Mouse (Mus musculus): Measurements from ENCODE around the gene 3110082I17Rik. TPM values are rescaled to one million over a fixed set of nuclear protein-coding genes. Genes with fewer than 3 reads are reported as not detected.
A peak's percentile ranks its signal among the peaks of the same experiment; 100 is the strongest.

Gene 3110082I17Rik
- total and polyA plus RNA-seq, 2 experiments from 2014 or later = 11.9 to 19.4 TPM

DNA sequence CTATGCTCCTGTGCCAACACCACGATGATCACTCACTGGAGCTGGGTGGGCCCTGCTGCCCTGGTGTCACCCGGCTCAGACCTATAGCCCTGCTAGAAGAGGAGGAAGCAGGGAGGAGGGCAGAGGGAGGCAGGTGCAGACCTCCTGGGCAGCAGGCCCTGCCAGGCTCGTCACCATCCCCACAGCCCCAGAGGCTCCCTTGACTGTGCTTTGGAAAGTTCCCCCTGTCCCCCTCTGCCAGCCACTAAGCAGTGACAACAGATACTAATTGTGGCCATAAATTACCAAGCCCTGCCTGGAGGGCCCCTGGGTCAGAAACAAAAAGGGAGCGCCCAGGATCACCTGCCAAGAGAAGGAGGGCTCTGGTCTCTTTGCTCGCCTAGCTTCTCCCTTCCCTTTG, 33.4 kb upstream of the 3110082I17Rik start:
- Histone ChIP-seq H3K4me1 (ENCODE audit: insufficient read depth) (no peaks in the 10 kb centered on the region), H3K4me2 (ENCODE audit: low read depth) (no peak overlapping the region), H3K9ac (no peak overlapping the region), H3K27me3 (ENCODE audit: insufficient read depth, low read length) (no peaks in the 10 kb centered on the region), H3K36me3 (ENCODE audit: insufficient read depth) (no peaks in the 10 kb centered on the region), H3K27ac (ENCODE audit: low read depth, low read length) (no peak overlapping the region), H3K4me3 (ENCODE audit: low read depth, low read length) (no peak overlapping the region), H3K9me3 (ENCODE audit: low read length) (no peaks in the 10 kb centered on the region)
- DNase-seq (no peak), ATAC-seq (no peak)
- TF ChIP-seq CTCF (IDR thresholded peaks at IDR 0.05; ENCODE audit: low read depth) = no peak
- WGBS = 61% methylated on average over 5 of the region's 5 CpGs

- Histone ChIP-seq H3K36me3 (ENCODE audit: insufficient read depth) (no peaks in the 10 kb centered on the region), H3K9ac (no peak overlapping the region), H3K4me1 (ENCODE audit: insufficient read depth) (no peaks in the 10 kb centered on the region), H3K27ac (ENCODE audit: low read depth, low read length) (no peak overlapping the region), H3K4me3 (ENCODE audit: low read depth, low read length) (no peak overlapping the region), H3K9me3 (ENCODE audit: low read length) (no peaks in the 10 kb centered on the region; the same call in 1 of the 2 replicates), H3K4me2 (ENCODE audit: low read depth) (no peak overlapping the region), H3K27me3 (ENCODE audit: insufficient read depth, low read length) (no peaks in the 10 kb centered on the region)
- ATAC-seq (no peak), DNase-seq (no peak)
- TF ChIP-seq CTCF (IDR thresholded peaks at IDR 0.05; ENCODE audit: low read depth) = no peak
- WGBS = 62% methylated on average over 8 of the region's 8 CpGs
Observed at GRCm38 (mm10) chr5:139491348-139491747, 31.0 kb upstream of the 3110082I17Rik start.

DNA sequence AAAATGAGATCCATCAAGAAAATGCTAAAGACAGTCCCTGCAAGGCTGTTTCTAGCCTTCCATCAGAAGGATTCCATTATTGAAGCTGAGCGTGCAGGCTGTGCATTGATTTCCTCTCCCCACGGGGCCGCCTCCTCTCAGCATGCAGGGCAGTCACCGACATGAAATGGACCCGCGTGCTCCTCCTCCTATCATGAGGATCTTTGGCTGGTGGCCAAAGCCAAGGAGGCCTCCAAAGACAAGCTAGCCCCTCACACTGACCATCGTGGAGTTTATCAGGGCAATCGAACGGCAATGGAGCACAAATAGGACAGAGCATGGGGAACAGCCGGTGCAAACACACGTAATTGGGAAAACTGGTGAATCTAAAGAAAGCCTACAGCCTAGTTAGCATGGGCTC, 29.8 kb upstream of the 3110082I17Rik start:
- no peak for ATAC-seq
- Histone ChIP-seq H3K36me3 (ENCODE audit: insufficient read depth) (no peaks in the 10 kb centered on the region), H3K4me3 (ENCODE audit: low read depth, low read length) (no peak overlapping the region), H3K4me1 (ENCODE audit: insufficient read depth) (no peaks in the 10 kb centered on the region), H3K9ac (no peak overlapping the region), H3K9me3 (ENCODE audit: low read length) (no peaks in the 10 kb centered on the region; the same call in 1 of the 2 replicates), H3K27me3 (ENCODE audit: insufficient read depth, low read length) (no peaks in the 10 kb centered on the region), H3K27ac (ENCODE audit: low read depth, low read length) (no peak overlapping the region), H3K4me2 (ENCODE audit: low read depth) (no peak overlapping the region)
- 85% methylated on average over 11 of the region's 11 CpGs for WGBS
- TF ChIP-seq CTCF (IDR thresholded peaks at IDR 0.05; ENCODE audit: low read depth) = no peak
- no peak for DNase-seq

DNA sequence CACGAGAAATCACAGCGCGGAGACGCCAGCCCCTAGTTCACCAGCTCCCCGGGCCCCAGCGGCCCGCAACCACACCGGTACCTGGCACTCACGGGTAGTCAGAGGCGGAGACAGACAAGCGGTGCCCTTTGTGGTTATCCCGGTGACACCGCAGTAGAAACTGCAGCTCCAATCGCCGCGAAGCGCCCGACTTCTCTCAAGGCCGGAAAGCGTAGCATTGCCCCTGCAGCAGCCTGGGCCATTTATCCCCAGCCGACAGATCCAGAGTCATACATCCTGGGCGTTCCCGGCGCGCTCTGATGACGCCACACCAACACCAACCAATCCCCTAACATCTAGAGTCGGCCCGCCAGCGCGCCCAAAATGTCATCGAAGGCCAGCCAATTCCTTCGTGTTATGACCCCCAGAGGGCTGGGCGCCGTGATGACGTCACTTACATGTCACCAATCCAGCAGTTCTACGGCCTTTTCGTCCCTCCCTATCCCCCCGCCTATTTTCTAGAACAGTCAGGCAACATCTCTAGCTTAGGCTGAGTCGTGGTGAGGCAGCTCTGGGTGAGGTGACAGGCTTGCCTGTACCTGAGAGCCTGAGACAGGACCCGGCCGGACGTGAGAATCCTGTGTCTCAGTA, 24.0 kb upstream of the 3110082I17Rik start, which contains the start of gene Zfand2a:
Gene Zfand2a (minus strand): TSS at position 365 of the 630 bp plus-strand sequence.
- Histone ChIP-seq H3K9me3 (ENCODE audit: low read length) (no peaks in the 10 kb centered on the region; the same call in 1 of the 2 replicates), H3K27ac (ENCODE audit: low read depth, low read length) (peak within 1 kb of the TSS; percentile 78), H3K27me3 (ENCODE audit: insufficient read depth, low read length) (no peaks in the 10 kb centered on the region), H3K9ac (peak within 1 kb of the TSS; percentile 71), H3K36me3 (ENCODE audit: insufficient read depth) (peaks cover 25% of the 10 kb centered on the region), H3K4me1 (ENCODE audit: insufficient read depth) (peaks cover 5% of the 10 kb centered on the region), H3K4me2 (ENCODE audit: low read depth) (peak within 1 kb of the TSS; percentile 79), H3K4me3 (ENCODE audit: low read depth, low read length) (peak within 1 kb of the TSS; percentile 83)
- TF ChIP-seq CTCF (IDR thresholded peaks at IDR 0.05; ENCODE audit: low read depth) = no peak
- under 1% methylated on average over 42 of the region's 42 CpGs for WGBS
- DNase-seq (peak; percentile 99), ATAC-seq (peak; percentile 98)

DNA sequence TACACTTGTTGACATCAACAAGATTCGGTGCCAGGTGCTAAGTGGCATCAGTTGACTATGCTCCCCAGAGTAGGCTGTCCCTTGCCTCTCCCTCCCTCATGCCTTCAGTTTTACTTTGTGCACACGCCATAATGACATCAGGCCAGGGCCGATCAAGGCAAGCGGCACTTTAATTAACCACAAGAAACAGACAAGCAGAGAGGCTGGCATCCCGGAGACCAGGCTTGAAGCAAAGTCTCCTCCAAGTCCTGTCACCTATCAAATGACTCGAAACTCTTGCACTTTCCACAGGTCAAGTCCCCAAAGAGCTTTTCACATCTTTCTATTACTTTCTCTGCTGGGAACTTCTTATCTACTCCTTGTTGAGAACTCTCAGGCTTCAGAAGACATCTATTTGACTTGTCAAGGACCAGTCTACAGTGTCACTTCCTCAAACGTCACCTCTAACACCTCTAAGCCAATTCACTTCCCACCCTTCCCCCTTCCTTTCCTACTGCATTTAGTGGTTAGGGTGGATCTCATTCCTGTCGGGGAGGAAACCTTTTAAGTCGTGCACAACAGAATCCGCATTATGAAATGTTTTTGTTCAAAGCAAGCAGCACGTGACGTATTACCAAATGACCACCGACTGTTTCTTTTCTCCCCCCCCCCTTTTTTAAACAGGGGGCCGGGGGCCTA, 23.0 kb upstream of the 3110082I17Rik start:
- DNase-seq = no peak
- no peak for ATAC-seq
- Histone ChIP-seq H3K36me3 (ENCODE audit: insufficient read depth) (peaks cover 35% of the 10 kb centered on the region), H3K4me1 (ENCODE audit: insufficient read depth) (peaks cover 5% of the 10 kb centered on the region), H3K4me2 (ENCODE audit: low read depth) (peak overlapping the region; percentile 79), H3K9me3 (ENCODE audit: low read length) (no peaks in the 10 kb centered on the region; the same call in 1 of the 2 replicates), H3K4me3 (ENCODE audit: low read depth, low read length) (peak overlapping the region; percentile 83), H3K27me3 (ENCODE audit: insufficient read depth, low read length) (no peaks in the 10 kb centered on the region), H3K27ac (ENCODE audit: low read depth, low read length) (no peak overlapping the region), H3K9ac (peak overlapping the region; percentile 71)
- WGBS = 60% methylated on average over 14 of the region's 14 CpGs
- no peak for TF ChIP-seq CTCF (IDR thresholded peaks at IDR 0.05; ENCODE audit: low read depth)

DNA sequence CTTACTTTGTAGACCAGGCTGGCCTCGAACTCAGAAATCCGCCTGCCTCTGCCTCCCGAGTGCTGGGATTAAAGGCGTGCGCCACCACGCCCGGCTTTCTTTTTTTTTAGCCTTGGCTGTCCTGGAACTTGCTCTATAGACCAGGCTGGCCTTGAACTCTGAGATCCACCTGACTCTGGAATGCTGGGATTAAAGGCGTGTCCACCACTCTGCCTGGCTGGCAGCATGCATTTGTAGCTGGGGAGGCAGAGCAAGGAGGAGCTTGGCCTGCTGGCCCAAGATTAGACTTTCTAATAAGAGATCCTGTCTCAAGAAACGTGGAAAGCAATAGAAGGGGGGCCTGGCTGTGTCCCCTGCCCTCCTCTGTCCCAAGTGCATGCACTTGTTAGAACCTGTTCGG, 20.1 kb upstream of the 3110082I17Rik start:
- Histone ChIP-seq H3K27me3 (ENCODE audit: insufficient read depth, low read length) (no peaks in the 10 kb centered on the region), H3K4me2 (ENCODE audit: low read depth) (no peak overlapping the region), H3K4me1 (ENCODE audit: insufficient read depth) (peaks cover 5% of the 10 kb centered on the region), H3K4me3 (ENCODE audit: low read depth, low read length) (no peak overlapping the region), H3K36me3 (ENCODE audit: insufficient read depth) (peaks cover 60% of the 10 kb centered on the region), H3K27ac (ENCODE audit: low read depth, low read length) (no peak overlapping the region), H3K9ac (no peak overlapping the region), H3K9me3 (ENCODE audit: low read length) (no peaks in the 10 kb centered on the region)
- 97% methylated on average over 10 of the region's 10 CpGs for WGBS
- ATAC-seq = no peak
- no peak for DNase-seq
- no peak for TF ChIP-seq CTCF (IDR thresholded peaks at IDR 0.05; ENCODE audit: low read depth)

- Histone ChIP-seq H3K27ac (ENCODE audit: low read depth, low read length) (no peak overlapping the region), H3K4me2 (ENCODE audit: low read depth) (no peak overlapping the region), H3K9me3 (ENCODE audit: low read length) (no peaks in the 10 kb centered on the region), H3K4me1 (ENCODE audit: insufficient read depth) (peaks cover 5% of the 10 kb centered on the region), H3K9ac (no peak overlapping the region), H3K4me3 (ENCODE audit: low read depth, low read length) (no peak overlapping the region), H3K36me3 (ENCODE audit: insufficient read depth) (peaks cover 71% of the 10 kb centered on the region), H3K27me3 (ENCODE audit: insufficient read depth, low read length) (no peaks in the 10 kb centered on the region)
- DNase-seq (no peak), ATAC-seq (no peak)
- 89% methylated on average over 8 of the region's 8 CpGs for WGBS
- no peak for TF ChIP-seq CTCF (IDR thresholded peaks at IDR 0.05; ENCODE audit: low read depth)
Observed at GRCm38 (mm10) chr5:139479088-139479487, 18.8 kb upstream of the 3110082I17Rik start.
